Mouse (Mus musculus): ENCODE data around the gene Olfr1436.
"Not testable (repeated sequence)": the region's sequence is repeated elsewhere in the genome, so short reads cannot be mapped to it uniquely, and the experiment has no call there.

Gene Olfr1436

GRCm38 (mm10) chr19:12299030-12299429, at the start of gene Olfr1436:
TSS of gene Olfr1436 (minus strand) at chr19:12299130.
- not testable (repeated sequence) for DNase-seq

GRCm38 (mm10) chr19:12335810-12336209, 36.9 kb upstream of the Olfr1436 start, which contains the start of gene Olfr1438-ps1:
TSS of gene Olfr1438-ps1 (minus strand) at chr19:12335910.
- DNase-seq: no peak

DNA sequence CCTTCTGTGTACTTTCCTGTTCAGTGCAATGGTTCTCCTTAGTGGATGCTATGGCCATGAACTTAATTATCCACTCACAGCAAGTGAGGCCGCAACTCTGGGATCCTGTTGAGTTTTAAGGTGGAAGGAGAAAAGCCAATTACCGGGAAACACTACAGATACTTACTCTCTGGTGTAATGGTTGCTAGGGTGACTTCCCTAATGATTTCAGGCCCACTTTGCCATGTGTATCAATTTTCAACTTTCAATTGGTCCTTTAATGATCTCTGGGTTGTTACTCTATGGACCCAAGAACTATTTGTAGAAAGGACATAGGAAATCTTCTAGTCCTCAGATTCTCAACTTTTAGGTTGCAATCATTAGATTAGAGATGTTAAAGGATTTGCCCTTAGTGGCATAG, 26.1 kb upstream of the Olfr1436 start, which contains the start of gene Olfr1437:
Gene Olfr1437, minus strand, starts transcription at position 101 of the 400 bp plus-strand sequence.
- no peak for DNase-seq

- no peak for DNase-seq
Measured at GRCm38 (mm10) chr19:12292979-12293378, 6.0 kb downstream of the Olfr1436 start.

GRCm38 (mm10) chr19:12279554-12279953, 19.4 kb downstream of the Olfr1436 start, which contains the start of gene Olfr1434:
TSS of gene Olfr1434 (plus strand) at chr19:12279854.
- DNase-seq: no peak

- no peak for DNase-seq
Measured at GRCm38 (mm10) chr19:12260732-12261131, 38.2 kb downstream of the Olfr1436 start, which contains the start of gene Olfr235. TSS of gene Olfr235 (plus strand) at chr19:12261032.

Data from right cerebral cortex, postnatal 4 days (tissue).